Mouse (Mus musculus): ENCODE data around the gene Gramd1a. TPM values are rescaled to one million over a fixed set of nuclear protein-coding genes. Genes with fewer than 3 reads are reported as not detected.

Gene Gramd1a
- polyA plus RNA-seq, 1 experiment from 2014 or later, result 47.6 TPM

- DNase-seq (ENCODE audit: low spot score), result no peak
- H3K27me3 ChIP-seq (replicated peaks; ENCODE audit: control insufficient read depth, insufficient read depth, low read length), result no peaks in the 10 kb centered on the region
- peaks cover 4% of the 10 kb centered on the region for H3K36me3 ChIP-seq (ENCODE audit: control insufficient read depth, insufficient read depth, low read length)
- H3K9me3 ChIP-seq (ENCODE audit: control insufficient read depth, low read length), result no peaks in the 10 kb centered on the region
- no peak overlapping the region for H3K4me3 ChIP-seq (ENCODE audit: low read depth, low read length)
- H3K9ac ChIP-seq (ENCODE audit: low read depth, low read length), result no peak overlapping the region
- peaks cover 46% of the 10 kb centered on the region for H3K4me1 ChIP-seq (replicated peaks; ENCODE audit: control insufficient read depth, insufficient read depth, low read length)
- no peak overlapping the region for H3K27ac ChIP-seq (ENCODE audit: low read depth, low read length)
- whole genome bisulfite sequencing, result 61% methylated on average over 3 of the region's 3 CpGs
- ATAC-seq (replicated peaks; ENCODE audit: low FRiP score), result no peak
- H3K4me2 ChIP-seq, result peak overlapping the region; percentile 82
These were observed 7.6 kb downstream of the Gramd1a start for GRCm38 (mm10) chr7:31148086-31148485.

DNA sequence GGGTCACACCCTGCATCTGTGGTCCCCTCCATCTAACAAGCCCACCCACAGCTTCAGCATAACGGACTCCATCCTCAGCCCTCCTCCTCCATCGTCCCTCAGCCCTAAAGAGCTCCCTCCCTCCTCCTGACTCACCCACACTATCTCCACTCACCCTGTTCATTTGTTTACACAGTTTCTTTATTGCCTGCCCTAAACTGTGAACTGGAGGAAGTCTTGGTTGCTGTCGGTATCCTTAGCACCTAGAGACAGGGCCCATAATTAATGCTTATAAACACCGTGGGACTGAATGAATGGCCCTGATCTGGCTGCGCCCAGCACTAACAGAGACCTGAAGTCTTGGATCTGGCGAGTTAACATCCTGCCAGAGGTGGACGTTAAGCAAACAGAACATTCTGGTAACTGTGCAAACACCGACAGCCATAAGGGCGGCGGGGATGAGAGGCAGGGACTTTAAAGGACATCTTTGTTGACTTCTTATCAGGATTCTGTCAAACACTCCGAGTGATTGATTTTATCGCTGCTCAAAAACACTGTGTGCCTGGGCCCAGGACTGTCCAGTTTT is 10.0 kb downstream of the Gramd1a start:
- DNase-seq (ENCODE audit: low spot score) (no peak), ATAC-seq (replicated peaks; ENCODE audit: low FRiP score) (0 out of 2 replicates have a peak, but pooled peaks have one; percentile 13)
- no peak overlapping the region; the same call in 1 of the 2 replicates for H3K4me2 ChIP-seq
- no peak overlapping the region for H3K4me3 ChIP-seq (ENCODE audit: low read depth, low read length)
- no peaks in the 10 kb centered on the region for H3K9me3 ChIP-seq (ENCODE audit: control insufficient read depth, low read length)
- WGBS, result 49% methylated on average over 12 of the region's 12 CpGs
- peaks cover 36% of the 10 kb centered on the region for H3K4me1 ChIP-seq (replicated peaks; ENCODE audit: control insufficient read depth, insufficient read depth, low read length)
- peak overlapping the region; percentile 28; the same call in 1 of the 2 replicates for H3K27ac ChIP-seq (ENCODE audit: low read depth, low read length)
- no peaks in the 10 kb centered on the region for H3K27me3 ChIP-seq (replicated peaks; ENCODE audit: control insufficient read depth, insufficient read depth, low read length)
- no peak overlapping the region for H3K9ac ChIP-seq (ENCODE audit: low read depth, low read length)
- peaks cover 27% of the 10 kb centered on the region for H3K36me3 ChIP-seq (ENCODE audit: control insufficient read depth, insufficient read depth, low read length)

- Histone ChIP-seq H3K4me1 (replicated peaks; ENCODE audit: control insufficient read depth, insufficient read depth, low read length) (peaks cover 32% of the 10 kb centered on the region), H3K36me3 (ENCODE audit: control insufficient read depth, insufficient read depth, low read length) (peaks cover 28% of the 10 kb centered on the region), H3K9me3 (ENCODE audit: control insufficient read depth, low read length) (no peaks in the 10 kb centered on the region), H3K4me2 (no peak overlapping the region), H3K27ac (ENCODE audit: low read depth, low read length) (no peak overlapping the region), H3K4me3 (ENCODE audit: low read depth, low read length) (no peak overlapping the region), H3K27me3 (replicated peaks; ENCODE audit: control insufficient read depth, insufficient read depth, low read length) (no peaks in the 10 kb centered on the region), H3K9ac (ENCODE audit: low read depth, low read length) (no peak overlapping the region)
- ATAC-seq (replicated peaks; ENCODE audit: low FRiP score) (no peak), DNase-seq (ENCODE audit: low spot score) (no peak)
- 96% methylated on average over 16 of the region's 16 CpGs for WGBS
These were observed 10.8 kb downstream of the Gramd1a start for GRCm38 (mm10) chr7:31144886-31145285.

DNA sequence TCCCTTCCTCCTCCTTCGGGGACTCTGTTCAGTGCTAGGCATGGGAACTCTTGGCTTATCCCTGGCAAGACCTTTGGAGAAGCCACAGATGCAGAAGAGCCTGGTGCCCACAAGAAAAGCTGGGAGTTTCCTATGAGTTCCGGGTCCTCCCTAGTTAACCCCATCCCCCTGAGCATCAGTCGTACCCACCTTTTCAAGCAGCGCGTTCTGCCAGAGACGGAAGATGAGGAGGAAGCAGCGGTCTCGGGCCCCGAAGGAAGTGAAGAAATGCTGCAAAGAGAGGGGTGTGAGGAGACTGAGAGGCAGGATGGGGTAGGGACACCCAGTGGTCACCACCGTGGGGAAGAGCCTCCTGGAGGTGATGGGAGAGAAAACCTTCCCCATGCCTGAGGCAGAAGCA is 14.8 kb downstream of the Gramd1a start:
- H3K4me2 ChIP-seq, result no peak overlapping the region
- no peak overlapping the region for H3K9ac ChIP-seq (ENCODE audit: low read depth, low read length)
- 93% methylated on average over 10 of the region's 10 CpGs for WGBS
- H3K4me3 ChIP-seq (ENCODE audit: low read depth, low read length), result no peak overlapping the region
- peaks cover 9% of the 10 kb centered on the region; the same call in 1 of the 2 replicates for H3K4me1 ChIP-seq (replicated peaks; ENCODE audit: control insufficient read depth, insufficient read depth, low read length)
- no peak for DNase-seq (ENCODE audit: low spot score)
- H3K36me3 ChIP-seq (ENCODE audit: control insufficient read depth, insufficient read depth, low read length), result peaks cover 60% of the 10 kb centered on the region
- no peaks in the 10 kb centered on the region for H3K9me3 ChIP-seq (ENCODE audit: control insufficient read depth, low read length)
- ATAC-seq (replicated peaks; ENCODE audit: low FRiP score), result no peak
- H3K27me3 ChIP-seq (replicated peaks; ENCODE audit: control insufficient read depth, insufficient read depth, low read length), result no peaks in the 10 kb centered on the region
- no peak overlapping the region for H3K27ac ChIP-seq (ENCODE audit: low read depth, low read length)

- ATAC-seq (replicated peaks; ENCODE audit: low FRiP score) (no peak), DNase-seq (ENCODE audit: low spot score) (no peak)
- Histone ChIP-seq H3K27ac (ENCODE audit: low read depth, low read length) (no peak overlapping the region), H3K27me3 (replicated peaks; ENCODE audit: control insufficient read depth, insufficient read depth, low read length) (no peaks in the 10 kb centered on the region), H3K4me3 (ENCODE audit: low read depth, low read length) (no peak overlapping the region), H3K4me2 (no peak overlapping the region), H3K9me3 (ENCODE audit: control insufficient read depth, low read length) (no peaks in the 10 kb centered on the region), H3K4me1 (replicated peaks; ENCODE audit: control insufficient read depth, insufficient read depth, low read length) (peaks cover 2% of the 10 kb centered on the region; the same call in 1 of the 2 replicates), H3K9ac (ENCODE audit: low read depth, low read length) (no peak overlapping the region), H3K36me3 (ENCODE audit: control insufficient read depth, insufficient read depth, low read length) (peaks cover 66% of the 10 kb centered on the region)
- 64% methylated on average over 4 of the region's 4 CpGs for WGBS
These were observed 15.4 kb downstream of the Gramd1a start for GRCm38 (mm10) chr7:31140302-31140701.

DNA sequence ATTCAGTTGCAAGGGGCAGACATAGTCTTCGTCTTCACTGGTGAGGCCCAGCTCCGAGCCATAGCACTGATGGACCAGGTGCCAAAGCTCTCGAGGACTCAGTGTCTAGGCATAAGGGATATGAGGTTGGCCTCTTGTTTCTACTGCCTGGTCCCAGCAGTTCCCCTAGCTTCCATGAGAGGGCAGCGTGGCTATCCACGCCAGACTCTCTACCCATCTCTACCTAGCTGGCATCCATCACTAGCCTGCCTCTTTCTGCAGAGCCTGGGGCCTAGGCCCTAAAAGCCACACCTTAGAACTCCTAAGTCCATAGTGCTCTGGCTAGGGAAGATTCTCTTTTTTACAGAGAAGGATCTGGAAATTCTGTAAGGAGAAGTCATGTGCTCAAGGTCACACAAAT is 15.9 kb downstream of the Gramd1a start:
- Histone ChIP-seq H3K4me1 (replicated peaks; ENCODE audit: control insufficient read depth, insufficient read depth, low read length) (no peaks in the 10 kb centered on the region), H3K4me2 (no peak overlapping the region), H3K36me3 (ENCODE audit: control insufficient read depth, insufficient read depth, low read length) (peaks cover 69% of the 10 kb centered on the region), H3K9me3 (ENCODE audit: control insufficient read depth, low read length) (no peaks in the 10 kb centered on the region), H3K4me3 (ENCODE audit: low read depth, low read length) (no peak overlapping the region), H3K9ac (ENCODE audit: low read depth, low read length) (no peak overlapping the region), H3K27me3 (replicated peaks; ENCODE audit: control insufficient read depth, insufficient read depth, low read length) (no peaks in the 10 kb centered on the region), H3K27ac (ENCODE audit: low read depth, low read length) (no peak overlapping the region)
- WGBS, result 77% methylated on average over 5 of the region's 5 CpGs
- DNase-seq (ENCODE audit: low spot score), result no peak
- ATAC-seq (replicated peaks; ENCODE audit: low FRiP score), result peak; percentile 51

DNA sequence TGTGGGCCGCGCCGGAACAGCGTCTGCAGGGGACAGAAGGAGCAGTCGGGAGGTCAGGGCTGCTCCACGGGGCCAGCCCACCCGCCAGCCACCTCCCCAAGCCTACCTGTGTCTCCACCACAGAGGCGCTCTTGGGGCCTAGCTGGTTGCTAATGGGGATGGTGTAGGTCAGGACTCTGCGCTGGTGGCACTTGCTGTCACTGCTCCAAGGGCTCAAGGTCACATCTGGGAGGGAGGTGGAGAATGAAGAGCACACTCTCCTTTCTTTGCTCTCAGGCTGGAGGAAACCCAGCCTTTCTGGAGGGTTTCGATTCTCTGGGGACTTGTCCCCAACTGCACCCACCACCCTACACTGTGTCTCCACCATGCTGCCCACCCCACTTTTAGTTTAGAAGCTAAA is 20.0 kb downstream of the Gramd1a start:
- WGBS, result 94% methylated on average over 10 of the region's 10 CpGs
- H3K36me3 ChIP-seq (ENCODE audit: control insufficient read depth, insufficient read depth, low read length), result peaks cover 71% of the 10 kb centered on the region
- no peak overlapping the region for H3K4me2 ChIP-seq
- H3K9ac ChIP-seq (ENCODE audit: low read depth, low read length), result no peak overlapping the region
- H3K4me3 ChIP-seq (ENCODE audit: low read depth, low read length), result no peak overlapping the region
- no peaks in the 10 kb centered on the region for H3K9me3 ChIP-seq (ENCODE audit: control insufficient read depth, low read length)
- H3K27ac ChIP-seq (ENCODE audit: low read depth, low read length), result no peak overlapping the region
- DNase-seq (ENCODE audit: low spot score) (no peak), ATAC-seq (replicated peaks; ENCODE audit: low FRiP score) (no peak)
- no peaks in the 10 kb centered on the region for H3K4me1 ChIP-seq (replicated peaks; ENCODE audit: control insufficient read depth, insufficient read depth, low read length)
- H3K27me3 ChIP-seq (replicated peaks; ENCODE audit: control insufficient read depth, insufficient read depth, low read length), result no peaks in the 10 kb centered on the region

GRCm38 (mm10) chr7:31131866-31132265 is 23.8 kb downstream of the Gramd1a start:
- Histone ChIP-seq H3K4me3 (ENCODE audit: low read depth, low read length) (no peak overlapping the region), H3K9ac (ENCODE audit: low read depth, low read length) (no peak overlapping the region), H3K4me1 (replicated peaks; ENCODE audit: control insufficient read depth, insufficient read depth, low read length) (0 out of 2 replicates have a peak, but pooled peaks cover 6% of the 10 kb centered on the region), H3K4me2 (no peak overlapping the region), H3K27ac (ENCODE audit: low read depth, low read length) (no peak overlapping the region), H3K27me3 (replicated peaks; ENCODE audit: control insufficient read depth, insufficient read depth, low read length) (peaks cover 17% of the 10 kb centered on the region), H3K9me3 (ENCODE audit: control insufficient read depth, low read length) (no peaks in the 10 kb centered on the region), H3K36me3 (ENCODE audit: control insufficient read depth, insufficient read depth, low read length) (peaks cover 57% of the 10 kb centered on the region)
- no peak for ATAC-seq (replicated peaks; ENCODE audit: low FRiP score)
- no peak for DNase-seq (ENCODE audit: low spot score)
- WGBS, result 90% methylated on average over 4 of the region's 4 CpGs

DNA sequence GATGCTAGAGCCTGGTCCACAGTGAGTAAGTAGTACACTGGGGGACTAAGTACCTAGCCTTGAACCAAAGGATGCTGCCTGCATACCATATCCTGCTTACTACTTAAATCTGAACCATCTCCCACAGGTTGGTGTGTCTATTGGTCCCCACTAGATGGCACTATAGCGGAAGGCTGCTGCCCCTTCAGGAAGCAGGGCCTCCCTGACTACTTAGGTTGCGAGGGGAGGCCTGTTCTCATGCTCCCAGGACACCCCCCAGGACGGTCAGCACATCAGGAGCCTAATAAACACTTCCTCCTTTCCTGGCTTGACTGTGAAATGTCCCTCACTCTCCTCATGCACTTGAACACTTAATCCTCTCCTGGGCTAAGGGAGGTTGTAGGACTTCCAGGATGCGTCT is 24.9 kb downstream of the Gramd1a start:
- Histone ChIP-seq H3K36me3 (ENCODE audit: control insufficient read depth, insufficient read depth, low read length) (peaks cover 49% of the 10 kb centered on the region), H3K9ac (ENCODE audit: low read depth, low read length) (no peak overlapping the region), H3K4me1 (replicated peaks; ENCODE audit: control insufficient read depth, insufficient read depth, low read length) (peaks cover 8% of the 10 kb centered on the region; the same call in 1 of the 2 replicates), H3K4me3 (ENCODE audit: low read depth, low read length) (no peak overlapping the region), H3K9me3 (ENCODE audit: control insufficient read depth, low read length) (no peaks in the 10 kb centered on the region), H3K27me3 (replicated peaks; ENCODE audit: control insufficient read depth, insufficient read depth, low read length) (peaks cover 27% of the 10 kb centered on the region), H3K4me2 (no peak overlapping the region), H3K27ac (ENCODE audit: low read depth, low read length) (no peak overlapping the region)
- DNase-seq (ENCODE audit: low spot score) (no peak), ATAC-seq (replicated peaks; ENCODE audit: low FRiP score) (no peak)
- 38% methylated on average over 4 of the region's 4 CpGs for WGBS

Measured in liver, embryonic 11.5 days (tissue).